Mouse (Mus musculus) hindbrain, postnatal 0 days (tissue): ENCODE data around the gene Itgal. TPM values are rescaled to one million over a fixed set of nuclear protein-coding genes. Genes with fewer than 3 reads are reported as not detected.
A peak's percentile ranks its signal among the peaks of the same experiment; 100 is the strongest.
"Not testable (repeated sequence)": the region's sequence is repeated elsewhere in the genome, so short reads cannot be mapped to it uniquely, and the experiment has no call there.

Experiments
- ATAC-seq: fragments of 200-750 bp; cut with Nextera tagmentation; 2 replicates; pipeline ENCODE4 v1.8.0; 2017; ENCODE audit warnings: mild to moderate bottlenecking, moderate TSS enrichment, moderate library complexity
- DNase-seq: peaks from one replicate; pipeline ENCODE4 v3.0.0-alpha.2; 2015; ENCODE audit warnings: low spot score
- H3K27ac ChIP-seq: fragments of 300-500 bp; sonication (generic); 2 replicates; pipeline ENCODE4 v1.5.1; 2014; ENCODE audit warnings: mild to moderate bottlenecking
- H3K27me3 ChIP-seq: fragments of 300-500 bp; sonication (generic); 2 replicates; pipeline ENCODE4 v1.6.1; 2014; ENCODE audit warnings: low read length, mixed read lengths; ENCODE audit not compliant: insufficient read depth
- H3K36me3 ChIP-seq: fragments of 300-500 bp; sonication (generic); 2 replicates; pipeline ENCODE4 v1.6.1; 2014; ENCODE audit warnings: low read length, mixed read lengths; ENCODE audit not compliant: insufficient read depth
- H3K4me1 ChIP-seq: fragments of 300-500 bp; sonication (generic); 2 replicates; pipeline ENCODE4 v1.6.1; 2014; ENCODE audit warnings: antibody characterized with exemption, low read length, mixed read lengths; ENCODE audit not compliant: insufficient read depth
- H3K4me2 ChIP-seq: fragments of 300-500 bp; sonication (generic); 2 replicates; pipeline ENCODE4 v1.6.1; 2014; ENCODE audit warnings: low read depth, mild to moderate bottlenecking, low read length, moderate library complexity, mixed read lengths
- H3K4me3 ChIP-seq: fragments of 300-500 bp; sonication (generic); 2 replicates; pipeline ENCODE4 v1.5.1; 2014; ENCODE audit warnings: low read length
- H3K9ac ChIP-seq: fragments of 300-500 bp; sonication (generic); replicated peaks from 2 replicates; pipeline ENCODE4 v1.6.1; 2014; ENCODE audit warnings: mild to moderate bottlenecking, low read length, moderate library complexity, mixed read lengths
- H3K9me3 ChIP-seq: fragments of 300-500 bp; sonication (generic); 2 replicates; pipeline ENCODE4 v1.6.1; 2016; ENCODE audit warnings: low read length, mixed read lengths
- CTCF ChIP-seq: IDR thresholded peaks from 2 replicates; pipeline ENCODE4 v1.5.1; 2016; ENCODE audit warnings: antibody characterized with exemption, control low read depth, low read depth
- WGBS: fragments of 180-500 bp; shearing (Covaris S2); extraction: QIAGEN DNeasy Blood & Tissue Kit; methylation state at CpG from one replicate; pipeline ENCODE4 v1.1.7; 2014; 5-methylcytosine and 5-hydroxymethylcytosine counted together
- polyA plus RNA-seq: library from polyadenylated mRNA; unstranded; fragments of >200 nt; fragmentation: Nextera tagmentation; extraction: Ambion mirVana; gene quantifications from 2 replicates; pipeline ENCODE4 v1.2.1, GENCODE M21; 2015
- total RNA-seq: library from RNA; depleted of rRNA; stranded (reverse); fragments of >200 nt; gene quantifications from 2 replicates; pipeline ENCODE4 v1.2.3, GENCODE M21; 2014

Itgal gene
- total and polyA plus RNA-seq, 2 experiments from 2014 or later = 0.26 TPM; not detected in 1

DNA sequence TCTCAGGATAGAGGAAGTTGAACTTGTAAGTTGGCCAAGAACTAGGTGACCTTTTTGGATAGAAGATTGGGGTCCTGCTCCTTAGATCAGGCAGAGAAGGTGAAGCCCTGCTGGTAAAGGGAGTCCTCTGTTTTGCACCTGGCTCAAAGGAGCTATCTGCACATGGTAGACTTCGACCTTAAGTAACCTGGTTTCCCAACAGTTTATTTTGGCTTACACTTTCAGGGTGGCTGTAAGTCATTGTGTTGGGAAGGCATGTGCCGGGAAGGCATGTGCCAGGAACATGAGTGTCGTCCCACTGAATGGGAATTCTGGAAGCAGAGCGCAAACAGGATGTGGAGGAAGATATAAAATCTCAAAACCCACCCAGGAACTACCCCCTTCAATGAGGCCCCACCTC is 39.5 kb downstream of the Itgal start:
- H3K27me3 ChIP-seq = no peaks in the 10 kb centered on the region
- TF ChIP-seq CTCF = no peak
- H3K27ac ChIP-seq = no peak overlapping the region
- DNase-seq (no peak), ATAC-seq (no peak)
- no peak overlapping the region for H3K9ac ChIP-seq
- H3K4me3 ChIP-seq = no peak overlapping the region
- H3K4me1 ChIP-seq = no peaks in the 10 kb centered on the region
- no peaks in the 10 kb centered on the region for H3K9me3 ChIP-seq
- H3K36me3 ChIP-seq = no peaks in the 10 kb centered on the region
- WGBS = 91% methylated on average over 4 of the region's 4 CpGs
- no peak overlapping the region for H3K4me2 ChIP-seq

DNA sequence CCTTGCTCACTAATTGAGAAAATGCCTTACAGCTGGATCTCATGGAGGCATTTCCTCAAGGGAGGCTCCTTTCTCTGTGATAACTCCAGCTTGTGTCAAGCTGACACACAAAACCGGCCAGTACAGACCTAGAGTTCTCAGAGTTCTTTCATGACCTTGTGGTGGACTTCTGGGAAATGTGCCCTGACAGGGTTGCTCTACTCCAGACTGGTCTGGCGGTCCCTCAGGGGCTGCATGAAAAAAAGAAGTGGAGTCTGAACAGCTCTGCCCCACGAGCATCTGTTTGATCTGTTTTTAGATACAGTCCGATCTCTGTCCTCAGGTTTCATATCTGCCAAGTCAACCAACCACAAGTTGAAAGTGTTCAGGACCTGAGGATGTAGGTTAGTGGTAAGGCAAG is 41.6 kb downstream of the Itgal start:
- no peaks in the 10 kb centered on the region for H3K4me1 ChIP-seq
- no peak for TF ChIP-seq CTCF
- H3K4me3 ChIP-seq = no peak overlapping the region
- no peak overlapping the region for H3K27ac ChIP-seq
- H3K9ac ChIP-seq = no peak overlapping the region
- 76% methylated on average over 4 of the region's 4 CpGs for whole genome bisulfite sequencing
- 0 out of 2 replicates have a peak, but pooled peaks cover 3% of the 10 kb centered on the region for H3K36me3 ChIP-seq
- no peaks in the 10 kb centered on the region for H3K27me3 ChIP-seq
- no peaks in the 10 kb centered on the region for H3K9me3 ChIP-seq
- DNase-seq = no peak
- H3K4me2 ChIP-seq = no peak overlapping the region
- ATAC-seq = no peak

DNA sequence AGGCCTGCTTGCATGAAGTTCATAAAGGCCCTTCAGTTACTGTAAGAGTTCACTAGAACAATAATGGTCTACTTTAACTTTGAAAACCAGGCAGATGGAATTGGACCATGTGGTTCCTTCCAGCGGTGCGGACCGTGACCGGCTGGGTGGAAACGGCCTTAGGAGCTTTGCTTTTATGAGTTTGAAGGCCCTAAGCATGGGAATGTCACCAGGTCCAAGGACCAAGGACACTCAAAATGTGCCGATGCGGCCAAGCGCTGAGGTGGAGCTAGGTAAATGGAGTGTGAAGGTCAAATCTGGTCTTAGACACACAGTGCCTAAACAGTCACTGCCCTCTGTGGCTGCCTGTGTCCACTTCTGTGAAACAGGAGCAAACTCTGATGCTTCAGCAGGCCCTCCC is 45.3 kb downstream of the Itgal start:
- H3K4me3 ChIP-seq = no peak overlapping the region
- H3K4me2 ChIP-seq = no peak overlapping the region
- no peaks in the 10 kb centered on the region for H3K4me1 ChIP-seq
- TF ChIP-seq CTCF = no peak
- H3K36me3 ChIP-seq = peaks cover 17% of the 10 kb centered on the region; the same call in 1 of the 2 replicates
- H3K9me3 ChIP-seq = no peaks in the 10 kb centered on the region
- no peak overlapping the region for H3K27ac ChIP-seq
- H3K27me3 ChIP-seq = no peaks in the 10 kb centered on the region
- H3K9ac ChIP-seq = no peak overlapping the region
- 98% methylated on average over 8 of the region's 8 CpGs for WGBS
- DNase-seq (no peak), ATAC-seq (no peak)

DNA sequence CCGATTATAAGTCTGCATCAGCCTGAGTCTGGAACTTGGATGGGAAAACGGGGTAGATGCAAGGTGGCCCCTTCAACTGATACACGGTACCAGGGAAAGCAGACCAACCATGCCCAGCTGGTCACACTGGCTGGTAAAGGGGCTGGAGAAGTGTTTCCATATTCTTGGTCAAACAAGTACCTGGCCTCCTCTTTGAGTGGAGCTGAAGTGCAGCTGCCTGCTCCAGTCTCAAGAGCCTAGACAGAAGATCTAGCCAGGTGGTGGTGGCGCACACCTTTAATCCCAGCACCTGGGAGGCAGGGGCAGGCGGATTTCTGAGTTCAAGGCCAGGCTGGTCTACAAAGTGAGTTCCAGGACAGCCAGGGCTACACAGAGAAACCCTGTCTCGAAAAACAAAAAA is 45.8 kb downstream of the Itgal start:
- not testable (repeated sequence) for H3K4me3 ChIP-seq, H3K9ac ChIP-seq, H3K4me1 ChIP-seq, ATAC-seq, H3K27me3 ChIP-seq, DNase-seq, H3K9me3 ChIP-seq, H3K4me2 ChIP-seq, H3K27ac ChIP-seq
- H3K36me3 ChIP-seq = peaks cover 17% of the 10 kb centered on the region; the same call in 1 of the 2 replicates
- 94% methylated on average over 5 of the region's 6 CpGs for WGBS

DNA sequence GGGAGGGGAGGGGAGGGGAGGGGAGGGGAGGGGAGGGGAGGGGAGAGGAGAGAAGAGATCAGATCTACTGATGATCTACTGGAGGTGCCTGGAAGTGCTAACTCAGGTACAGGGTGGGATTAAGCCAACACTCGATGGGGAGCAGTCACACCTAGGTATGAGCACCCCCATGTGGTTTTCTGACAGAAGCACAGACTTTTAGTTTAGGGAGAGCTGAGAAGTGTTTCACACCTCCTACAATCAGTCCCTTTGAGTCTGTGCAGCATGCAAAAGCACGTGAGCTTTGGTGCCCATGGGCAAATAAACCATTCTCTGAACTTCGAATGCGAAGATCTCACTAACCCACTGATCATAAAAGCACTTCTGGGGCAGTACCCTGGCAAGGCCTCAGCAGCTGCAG is 46.3 kb downstream of the Itgal start:
- DNase-seq (peak; percentile 43), ATAC-seq (no peak)
- Histone ChIP-seq H3K4me3 (no peak overlapping the region), H3K27ac (no peak overlapping the region), H3K27me3 (no peaks in the 10 kb centered on the region), H3K4me1 (no peaks in the 10 kb centered on the region), H3K4me2 (no peak overlapping the region), H3K9me3 (no peaks in the 10 kb centered on the region), H3K9ac (no peak overlapping the region), H3K36me3 (peaks cover 17% of the 10 kb centered on the region; the same call in 1 of the 2 replicates)
- WGBS = 61% methylated on average over 4 of the region's 4 CpGs
- TF ChIP-seq CTCF = peak; percentile 53

DNA sequence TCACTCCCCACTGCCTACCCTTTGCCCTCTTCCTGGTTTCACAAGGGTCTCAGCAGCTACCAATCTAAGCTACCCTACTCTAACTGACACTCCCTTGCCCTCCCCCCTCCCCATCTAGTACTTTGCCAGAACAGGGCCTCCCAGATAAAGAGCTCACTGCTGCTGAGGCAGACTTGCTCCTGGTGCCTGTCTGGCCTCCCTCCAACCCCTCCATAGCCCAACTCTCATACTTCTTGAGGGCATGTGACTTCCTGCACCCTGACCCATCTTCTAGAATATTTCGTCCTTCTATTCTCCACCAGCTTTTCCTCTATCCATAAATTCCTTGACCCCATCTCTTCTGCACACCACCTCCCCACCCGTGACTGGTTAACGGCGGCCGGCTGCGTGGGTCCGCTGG is 46.8 kb downstream of the Itgal start:
- H3K27ac ChIP-seq = no peak overlapping the region
- H3K27me3 ChIP-seq = no peaks in the 10 kb centered on the region
- no peak overlapping the region for H3K9ac ChIP-seq
- H3K9me3 ChIP-seq = no peaks in the 10 kb centered on the region
- WGBS = 94% methylated on average over 7 of the region's 7 CpGs
- H3K4me3 ChIP-seq = no peak overlapping the region
- no peak overlapping the region for H3K4me2 ChIP-seq
- H3K4me1 ChIP-seq = no peaks in the 10 kb centered on the region
- no peak for TF ChIP-seq CTCF
- DNase-seq (no peak), ATAC-seq (no peak)
- peaks cover 17% of the 10 kb centered on the region; the same call in 1 of the 2 replicates for H3K36me3 ChIP-seq

DNA sequence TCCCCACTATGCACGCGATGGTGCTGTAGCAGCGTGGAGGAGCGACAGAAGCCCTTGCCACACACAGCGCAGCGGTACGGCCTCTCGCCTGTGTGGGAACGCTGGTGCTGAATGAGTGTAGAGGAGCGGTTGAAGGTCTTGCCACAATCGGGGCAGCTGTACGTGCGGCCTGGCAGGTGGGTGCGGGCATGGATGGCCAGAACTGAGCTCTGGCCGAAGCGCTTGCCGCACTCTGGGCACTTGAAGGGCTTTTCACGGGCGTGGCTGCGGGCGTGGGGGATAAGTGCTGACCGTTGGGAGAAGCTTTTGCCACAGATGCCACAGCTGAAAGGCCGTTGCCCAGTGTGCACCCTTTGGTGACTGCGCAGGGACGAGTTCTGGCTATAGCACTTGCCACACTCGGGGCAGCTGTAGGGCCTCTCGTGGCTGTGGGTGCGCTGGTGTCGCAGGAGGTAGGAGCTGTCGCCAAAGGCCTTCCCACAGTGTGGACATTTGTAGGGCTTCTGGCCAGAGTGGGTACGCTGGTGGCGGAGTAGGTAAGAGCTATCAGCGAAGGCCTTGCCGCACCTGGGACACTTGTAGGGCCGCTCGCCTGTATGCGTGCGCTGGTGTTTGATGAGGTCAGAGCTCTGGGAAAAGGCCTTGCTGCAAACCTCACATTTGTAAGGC is 47.4 kb downstream of the Itgal start:
- WGBS = 94% methylated on average over 38 of the region's 38 CpGs

More for the DNA sequence above, 47.4 kb downstream of the Itgal start:
- no peaks in the 10 kb centered on the region for H3K27me3 ChIP-seq
- no peak overlapping the region for H3K27ac ChIP-seq
- H3K9ac ChIP-seq = no peak overlapping the region
- no peaks in the 10 kb centered on the region for H3K9me3 ChIP-seq
- H3K4me2 ChIP-seq = no peak overlapping the region
- ATAC-seq = no peak
- H3K36me3 ChIP-seq = peaks cover 17% of the 10 kb centered on the region; the same call in 1 of the 2 replicates
- H3K4me1 ChIP-seq = no peaks in the 10 kb centered on the region
- no peak for TF ChIP-seq CTCF
- H3K4me3 ChIP-seq = no peak overlapping the region
- no peak for DNase-seq
